Mouse (Mus musculus): ENCODE results near the gene Il2rb. TPM values are rescaled to one million over a fixed set of nuclear protein-coding genes. Genes with fewer than 3 reads are reported as not detected.

Gene Il2rb
- polyA plus RNA-seq, 1 experiment from 2014 or later = not detected

- WGBS = 87% methylated on average over 14 of the region's 14 CpGs
- H3K36me3 ChIP-seq (replicated peaks) = no peaks in the 10 kb centered on the region
- H3K27ac ChIP-seq (replicated peaks) = no peak overlapping the region
- no peaks in the 10 kb centered on the region for H3K27me3 ChIP-seq (replicated peaks; ENCODE audit: low read depth, poor library complexity, severe bottlenecking)
- no peak overlapping the region for H3K4me3 ChIP-seq
- no peak for DNase-seq (ENCODE audit: low spot score)
- peaks cover 54% of the 10 kb centered on the region for H3K4me1 ChIP-seq
- H3K9me3 ChIP-seq = no peaks in the 10 kb centered on the region
These were observed 17.9 kb upstream of the Il2rb start for GRCm38 (mm10) chr15:78513019-78513418.

- H3K36me3 ChIP-seq (replicated peaks) = no peaks in the 10 kb centered on the region
- WGBS = 81% methylated on average over 7 of the region's 7 CpGs
- H3K27me3 ChIP-seq (replicated peaks; ENCODE audit: low read depth, poor library complexity, severe bottlenecking) = no peaks in the 10 kb centered on the region
- H3K4me3 ChIP-seq = no peak overlapping the region
- no peak overlapping the region for H3K27ac ChIP-seq (replicated peaks)
- DNase-seq (ENCODE audit: low spot score) = no peak
- H3K9me3 ChIP-seq = no peaks in the 10 kb centered on the region
- peaks cover 43% of the 10 kb centered on the region for H3K4me1 ChIP-seq
These were observed 16.9 kb upstream of the Il2rb start for GRCm38 (mm10) chr15:78511951-78512350.

DNA sequence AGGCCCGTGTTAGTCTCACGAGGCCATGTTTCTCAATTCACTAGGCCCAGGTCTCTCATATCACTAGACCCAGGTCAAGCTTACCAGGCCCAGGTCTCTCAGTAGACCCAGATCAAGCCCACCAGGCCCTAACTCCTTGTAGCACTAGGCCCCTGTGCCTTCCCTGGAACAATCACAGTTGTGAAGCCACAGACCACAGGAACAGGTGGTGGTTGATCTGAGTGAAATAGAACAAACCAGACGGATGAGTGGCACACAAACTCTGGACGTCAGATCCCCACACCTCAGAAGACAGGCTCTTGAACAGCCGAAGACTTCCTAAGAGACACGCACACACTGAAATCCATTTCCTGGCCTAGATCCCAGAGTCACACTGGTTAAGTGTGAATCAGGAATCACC lies 15.7 kb upstream of the Il2rb start:
- peak overlapping the region; percentile 11; the same call in 1 of the 2 replicates for H3K27ac ChIP-seq (replicated peaks)
- 93% methylated on average over 6 of the region's 6 CpGs for WGBS
- no peak for DNase-seq (ENCODE audit: low spot score)
- H3K27me3 ChIP-seq (replicated peaks; ENCODE audit: low read depth, poor library complexity, severe bottlenecking) = no peaks in the 10 kb centered on the region
- H3K9me3 ChIP-seq = no peaks in the 10 kb centered on the region
- no peaks in the 10 kb centered on the region for H3K36me3 ChIP-seq (replicated peaks)
- no peak overlapping the region for H3K4me3 ChIP-seq
- peaks cover 31% of the 10 kb centered on the region for H3K4me1 ChIP-seq

GRCm38 (mm10) chr15:78510121-78510576 lies 15.1 kb upstream of the Il2rb start:
- 73% methylated on average over 8 of the region's 8 CpGs for WGBS
- Histone ChIP-seq H3K4me3 (0 out of 2 replicates have a peak overlapping the region, but pooled peaks have one; percentile 25), H3K4me1 (peaks cover 26% of the 10 kb centered on the region), H3K27me3 (replicated peaks; ENCODE audit: low read depth, poor library complexity, severe bottlenecking) (no peaks in the 10 kb centered on the region), H3K27ac (replicated peaks) (peak overlapping the region; percentile 83), H3K9me3 (no peaks in the 10 kb centered on the region), H3K36me3 (replicated peaks) (no peaks in the 10 kb centered on the region)
- no peak for DNase-seq (ENCODE audit: low spot score)

DNA sequence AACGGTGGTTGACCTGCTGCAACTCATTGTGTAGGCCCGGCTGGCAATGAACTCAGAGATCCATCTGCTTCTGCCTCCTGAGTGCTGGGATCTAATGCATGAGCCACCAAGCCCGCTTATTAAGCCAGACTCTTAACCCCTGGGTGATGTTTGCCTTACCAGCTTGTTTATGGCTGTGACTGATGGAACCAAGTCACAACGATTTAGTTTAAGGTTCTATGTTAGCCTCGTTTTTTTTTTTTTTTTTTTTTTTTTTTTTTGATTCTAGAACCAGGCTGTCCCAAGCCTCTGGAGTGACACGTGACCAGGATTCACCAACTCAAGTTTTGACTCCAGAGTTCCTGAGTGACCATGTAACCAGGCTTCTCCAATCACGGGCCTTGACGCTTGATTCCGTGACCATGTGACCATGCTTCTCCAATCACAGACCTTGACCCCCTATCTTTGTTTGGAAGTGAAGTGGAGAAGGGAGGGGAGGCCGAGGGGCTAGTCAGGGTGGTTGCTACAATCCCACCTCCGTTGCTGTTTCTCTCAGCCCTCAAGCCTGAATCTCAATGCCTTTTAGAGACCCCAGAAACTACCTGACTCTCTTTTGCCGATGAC lies 14.3 kb upstream of the Il2rb start:
- Histone ChIP-seq H3K36me3 (replicated peaks) (no peaks in the 10 kb centered on the region), H3K27ac (replicated peaks) (peak overlapping the region; percentile 83)

GRCm38 (mm10) chr15:78508443-78508842 lies 13.4 kb upstream of the Il2rb start:
- no peaks in the 10 kb centered on the region for H3K9me3 ChIP-seq
- H3K36me3 ChIP-seq (replicated peaks) = no peaks in the 10 kb centered on the region
- no peak overlapping the region for H3K4me3 ChIP-seq
- H3K4me1 ChIP-seq = peaks cover 13% of the 10 kb centered on the region
- 70% methylated on average over 7 of the region's 7 CpGs for WGBS
- no peaks in the 10 kb centered on the region for H3K27me3 ChIP-seq (replicated peaks; ENCODE audit: low read depth, poor library complexity, severe bottlenecking)
- no peak for DNase-seq (ENCODE audit: low spot score)
- no peak overlapping the region for H3K27ac ChIP-seq (replicated peaks)

More for the DNA sequence above, 14.3 kb upstream of the Il2rb start:
- Histone ChIP-seq H3K9me3 (no peaks in the 10 kb centered on the region), H3K27me3 (replicated peaks; ENCODE audit: low read depth, poor library complexity, severe bottlenecking) (no peaks in the 10 kb centered on the region), H3K4me1 (peaks cover 18% of the 10 kb centered on the region), H3K4me3 (0 out of 2 replicates have a peak overlapping the region, but pooled peaks have one; percentile 25)
- DNase-seq (ENCODE audit: low spot score) = peak; percentile 60
- 46% methylated on average over 12 of the region's 12 CpGs for WGBS

- DNase-seq (ENCODE audit: low spot score) = no peak
- peaks cover 13% of the 10 kb centered on the region for H3K4me1 ChIP-seq
- no peaks in the 10 kb centered on the region for H3K36me3 ChIP-seq (replicated peaks)
- WGBS = 81% methylated on average over 3 of the region's 3 CpGs
- no peaks in the 10 kb centered on the region for H3K27me3 ChIP-seq (replicated peaks; ENCODE audit: low read depth, poor library complexity, severe bottlenecking)
- no peak overlapping the region for H3K27ac ChIP-seq (replicated peaks)
- H3K9me3 ChIP-seq = no peaks in the 10 kb centered on the region
- H3K4me3 ChIP-seq = no peak overlapping the region
These were observed 10.5 kb upstream of the Il2rb start for GRCm38 (mm10) chr15:78505541-78505940.

GRCm38 (mm10) chr15:78504816-78505215 lies 9.7 kb upstream of the Il2rb start:
- Histone ChIP-seq H3K4me3 (no peak overlapping the region), H3K27ac (replicated peaks) (no peak overlapping the region), H3K27me3 (replicated peaks; ENCODE audit: low read depth, poor library complexity, severe bottlenecking) (no peaks in the 10 kb centered on the region), H3K9me3 (no peaks in the 10 kb centered on the region), H3K4me1 (peaks cover 7% of the 10 kb centered on the region; the same call in 1 of the 2 replicates), H3K36me3 (replicated peaks) (no peaks in the 10 kb centered on the region)
- WGBS = 97% methylated on average over 5 of the region's 5 CpGs
- no peak for DNase-seq (ENCODE audit: low spot score)

GRCm38 (mm10) chr15:78504013-78504412 lies 8.9 kb upstream of the Il2rb start:
- no peak overlapping the region for H3K27ac ChIP-seq (replicated peaks)
- DNase-seq (ENCODE audit: low spot score) = no peak
- no peak overlapping the region for H3K4me3 ChIP-seq
- H3K36me3 ChIP-seq (replicated peaks) = no peaks in the 10 kb centered on the region
- WGBS = 90% methylated on average over 1 of the region's 1 CpGs
- H3K4me1 ChIP-seq = 0 out of 2 replicates have a peak, but pooled peaks cover 4% of the 10 kb centered on the region
- H3K9me3 ChIP-seq = no peaks in the 10 kb centered on the region
- no peaks in the 10 kb centered on the region for H3K27me3 ChIP-seq (replicated peaks; ENCODE audit: low read depth, poor library complexity, severe bottlenecking)

DNA sequence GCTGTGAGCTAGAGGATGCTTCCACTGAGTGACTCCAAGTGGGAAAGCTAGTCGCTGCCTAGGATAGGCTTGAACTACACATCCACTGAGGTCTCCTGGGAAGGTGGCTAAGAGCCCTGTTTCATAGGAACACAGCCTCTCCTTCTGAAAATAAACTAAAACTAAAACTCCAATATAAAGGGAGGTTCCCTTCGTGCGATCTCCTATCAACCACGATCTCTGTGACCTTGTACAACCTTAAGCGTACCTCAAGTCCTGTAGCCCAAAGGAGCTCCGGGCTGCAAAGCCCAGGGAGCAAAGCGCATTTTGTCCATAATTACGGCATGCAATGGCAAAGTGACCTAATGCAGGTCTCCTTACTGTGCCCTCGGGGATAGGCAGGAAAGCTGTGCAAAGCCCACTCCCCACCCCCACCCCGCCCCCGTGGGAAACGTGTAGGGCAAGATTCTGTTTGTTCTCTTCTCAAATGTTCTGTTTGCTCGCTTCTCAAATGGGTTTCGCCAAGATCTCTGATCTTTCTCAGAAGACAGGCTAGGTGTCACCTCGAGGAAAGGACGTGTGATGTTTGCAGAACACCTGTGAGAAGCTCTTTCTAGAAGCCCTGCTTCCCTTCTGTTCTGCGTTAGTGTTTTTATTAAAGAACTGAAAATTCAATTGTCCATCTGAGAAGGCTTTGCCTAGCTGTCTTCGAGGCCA lies 7.5 kb upstream of the Il2rb start:
- H3K4me3 ChIP-seq = no peak overlapping the region

DNA sequence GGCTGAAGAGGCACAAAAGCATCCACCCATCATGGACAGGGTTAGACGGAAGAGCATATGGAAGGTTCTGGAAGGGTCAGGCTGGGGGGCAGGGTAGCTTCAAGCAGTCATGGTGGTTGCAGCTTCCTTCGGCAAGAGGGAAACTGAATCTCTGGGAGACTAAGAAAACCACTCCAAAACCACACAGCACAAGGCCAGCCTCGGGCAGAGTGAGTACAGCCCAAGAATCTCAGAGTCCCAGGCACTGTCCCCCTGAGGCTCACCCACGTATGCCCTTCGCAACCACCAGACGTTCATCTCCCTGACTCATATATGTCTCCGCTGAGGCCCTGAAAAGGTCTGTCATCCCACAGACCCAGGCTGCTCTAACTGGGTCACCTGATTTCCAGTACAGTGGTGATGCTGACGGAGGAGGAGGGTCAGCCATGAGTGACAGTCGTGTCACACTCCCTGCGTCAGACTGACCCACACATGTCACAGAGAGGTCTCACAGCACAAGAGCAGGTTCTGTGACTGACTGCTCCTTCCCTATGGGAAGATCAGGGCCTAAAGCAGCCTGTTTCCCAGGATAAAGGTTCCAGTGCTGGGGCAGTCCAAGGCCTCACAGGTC lies 1.6 kb downstream of the Il2rb start:
- no peaks in the 10 kb centered on the region for H3K36me3 ChIP-seq (replicated peaks)
- WGBS = 75% methylated on average over 10 of the region's 10 CpGs
- H3K4me1 ChIP-seq = peaks cover 24% of the 10 kb centered on the region
- no peaks in the 10 kb centered on the region; the same call in 1 of the 2 replicates for H3K27me3 ChIP-seq (replicated peaks; ENCODE audit: low read depth, poor library complexity, severe bottlenecking)
- H3K9me3 ChIP-seq = no peaks in the 10 kb centered on the region
- H3K27ac ChIP-seq (replicated peaks) = no peak overlapping the region
- DNase-seq (ENCODE audit: low spot score) = no peak
- no peak overlapping the region for H3K4me3 ChIP-seq

More for the DNA sequence above, 7.5 kb upstream of the Il2rb start:
- 83% methylated on average over 18 of the region's 18 CpGs for WGBS
- no peaks in the 10 kb centered on the region for H3K9me3 ChIP-seq
- H3K36me3 ChIP-seq (replicated peaks) = no peaks in the 10 kb centered on the region
- no peak overlapping the region for H3K27ac ChIP-seq (replicated peaks)
- no peaks in the 10 kb centered on the region for H3K27me3 ChIP-seq (replicated peaks; ENCODE audit: low read depth, poor library complexity, severe bottlenecking)
- no peak for DNase-seq (ENCODE audit: low spot score)
- H3K4me1 ChIP-seq = no peaks in the 10 kb centered on the region

DNA sequence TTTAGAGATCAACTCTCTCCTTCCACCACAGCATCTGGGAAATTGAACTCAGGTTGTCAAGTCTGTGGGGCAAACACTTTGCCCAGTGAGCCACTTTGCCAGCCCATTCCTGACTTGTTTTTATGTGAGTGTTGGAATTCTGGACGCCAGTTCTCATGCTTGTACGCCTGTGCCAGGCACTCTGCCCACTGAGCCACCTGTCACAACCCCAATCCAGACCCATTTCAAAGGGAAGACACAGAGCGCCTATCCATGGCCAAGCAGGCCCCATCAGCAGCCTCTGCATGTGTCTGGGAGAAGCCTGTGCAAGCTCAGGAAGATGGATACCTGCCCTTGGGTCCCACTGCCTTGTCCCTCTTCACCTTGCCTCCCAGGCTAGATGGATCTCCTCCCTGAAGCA lies 3.8 kb downstream of the Il2rb start:
- H3K36me3 ChIP-seq (replicated peaks) = no peaks in the 10 kb centered on the region
- no peak overlapping the region for H3K27ac ChIP-seq (replicated peaks)
- no peaks in the 10 kb centered on the region for H3K9me3 ChIP-seq
- peaks cover 7% of the 10 kb centered on the region; the same call in 1 of the 2 replicates for H3K27me3 ChIP-seq (replicated peaks; ENCODE audit: low read depth, poor library complexity, severe bottlenecking)
- 87% methylated on average over 3 of the region's 3 CpGs for WGBS
- DNase-seq (ENCODE audit: low spot score) = no peak
- peaks cover 24% of the 10 kb centered on the region for H3K4me1 ChIP-seq
- H3K4me3 ChIP-seq = no peak overlapping the region

All from embryonic facial prominence, embryonic 10.5 days (tissue).